Mouse (Mus musculus) lung, adult 2 months (tissue): ENCODE data around the gene Mttp.

Experiments used
- CTCF ChIP-seq: fragments of 200-500 bp; IDR thresholded peaks from 2 replicates; pipeline ENCODE4 v1.5.1; 2011; ENCODE audit warnings: mild to moderate bottlenecking, low read length, control low read depth; ENCODE audit not compliant: insufficient read depth
- POLR2A ChIP-seq: fragments of 200-500 bp; IDR thresholded peaks from 2 replicates; pipeline ENCODE4 v1.6.1; 2011; ENCODE audit warnings: low read depth, mild to moderate bottlenecking, control low read depth, low read length, borderline replicate concordance; ENCODE audit errors: extremely low read depth

- TF ChIP-seq CTCF (no peak), POLR2A (no peak)
These were observed 5.1 kb downstream of the Mttp start for GRCm38 (mm10) chr3:138139663-138140062.
